ENCODE assay signal across 16 mouse cellular contexts in the genomic region with DNA sequence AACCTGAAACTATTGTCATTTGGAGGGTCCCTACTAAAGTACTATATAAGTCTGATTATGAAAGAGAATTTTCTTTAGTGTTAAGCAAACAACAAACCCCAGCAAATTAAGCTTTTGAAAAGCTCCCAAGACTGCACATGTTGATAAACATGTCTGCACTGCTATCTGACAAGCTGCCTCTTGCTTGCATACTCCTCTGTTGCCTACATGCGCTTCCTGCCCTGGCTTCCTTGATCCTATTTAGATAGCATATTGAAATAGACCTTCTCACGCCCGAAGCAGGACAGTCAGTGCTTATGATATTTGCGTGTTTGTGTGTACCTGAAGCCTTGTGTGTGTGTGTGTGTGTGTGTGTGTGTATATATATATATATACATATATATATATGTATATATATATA.
"Had no signal": no experiment of that assay in that cellular context is flagged by ENCODE, and none has a peak within 500 bp of the region (broad histone marks: within the 10 kb centered on the region; RNA-seq: fewer than 3 reads in every experiment).

No protein-coding gene starts in this region.

- H3K27ac ChIP-seq: kidney, postnatal 0 days; limb, embryonic 15.5 days; liver, embryonic 15.5 days; midbrain, embryonic 12.5 days; neural tube, embryonic 12.5 days; stomach, postnatal 0 days had no signal

- H3K9ac ChIP-seq: limb, embryonic 15.5 days; liver, embryonic 15.5 days; lung, embryonic 14.5 days; midbrain, embryonic 12.5 days; neural tube, embryonic 12.5 days had no signal

- H3K4me2 ChIP-seq: limb, embryonic 15.5 days; liver, embryonic 15.5 days; lung, embryonic 14.5 days; midbrain, embryonic 12.5 days; neural tube, embryonic 12.5 days had no signal

- H3K4me3 ChIP-seq: limb, embryonic 15.5 days; liver, embryonic 15.5 days; megakaryocyte, embryonic 14.5 days; midbrain, embryonic 12.5 days; neural tube, embryonic 12.5 days had no signal

- ATAC-seq: intestine, postnatal 0 days had no signal

- H3K27me3 ChIP-seq: limb, embryonic 15.5 days; liver, embryonic 15.5 days; megakaryocyte, embryonic 14.5 days; midbrain, embryonic 12.5 days; neural tube, embryonic 12.5 days had no signal

- DNase-seq: kidney, adult 9 months; kidney, postnatal 36 days; layer of hippocampus, adult 9-11 months; layer of hippocampus, postnatal 36 days; lung, embryonic 14.5 days; lung, postnatal 10 days; lung, postnatal 4 days; thymus, postnatal 4 days had no signal

- H3K9me3 ChIP-seq: limb, embryonic 15.5 days; liver, embryonic 15.5 days; megakaryocyte, embryonic 14.5 days; midbrain, embryonic 12.5 days; neural tube, embryonic 12.5 days had no signal
